Mouse (Mus musculus) kidney, postnatal 14 days (tissue): ENCODE results near the gene Ubxn7.
"Not testable (repeated sequence)": the region's sequence is repeated elsewhere in the genome, so short reads cannot be mapped to it uniquely, and the experiment has no call there.

ENCODE experiments used
- DNase-seq: peaks from one replicate; pipeline ENCODE4 v3.0.0; 2022; ENCODE audit warnings: mixed read lengths

The Ubxn7 gene

GRCm38 (mm10) chr16:32332040-32332555, at the start of gene Ubxn7:
TSS of gene Ubxn7 (plus strand) at chr16:32332257.
- DNase-seq: peak; percentile 98

- DNase-seq: no peak
Measured at GRCm38 (mm10) chr16:32282608-32283007, 49.4 kb upstream of the Ubxn7 start.

GRCm38 (mm10) chr16:32291821-32292220, 40.2 kb upstream of the Ubxn7 start:
- no peak for DNase-seq

GRCm38 (mm10) chr16:32299617-32300016, 32.4 kb upstream of the Ubxn7 start:
- DNase-seq: not testable (repeated sequence)

- DNase-seq: no peak
Measured at GRCm38 (mm10) chr16:32303046-32303445, 29.0 kb upstream of the Ubxn7 start.

- no peak for DNase-seq
Measured at GRCm38 (mm10) chr16:32303886-32304285, 28.2 kb upstream of the Ubxn7 start.

- DNase-seq: no peak
Measured at GRCm38 (mm10) chr16:32311970-32312369, 20.1 kb upstream of the Ubxn7 start.

GRCm38 (mm10) chr16:32312386-32312785, 19.7 kb upstream of the Ubxn7 start:
- peak; percentile 37 for DNase-seq

- peak; percentile 20 for DNase-seq
Measured at GRCm38 (mm10) chr16:32312859-32313258, 19.2 kb upstream of the Ubxn7 start.

- no peak for DNase-seq
Measured at GRCm38 (mm10) chr16:32316601-32317000, 15.5 kb upstream of the Ubxn7 start.

- DNase-seq: no peak
Measured at GRCm38 (mm10) chr16:32323953-32324352, 8.1 kb upstream of the Ubxn7 start.

GRCm38 (mm10) chr16:32330876-32331670, 984 bp upstream of the Ubxn7 start:
- no peak for DNase-seq

- peak; percentile 61 for DNase-seq
Measured at GRCm38 (mm10) chr16:32332556-32333511, 777 bp downstream of the Ubxn7 start.

GRCm38 (mm10) chr16:32335146-32335545, 3.1 kb downstream of the Ubxn7 start:
- no peak for DNase-seq

GRCm38 (mm10) chr16:32336026-32336780, 4.1 kb downstream of the Ubxn7 start:
- DNase-seq: no peak

- DNase-seq: no peak
Measured at GRCm38 (mm10) chr16:32337001-32337400, 4.9 kb downstream of the Ubxn7 start.

- no peak for DNase-seq
Measured at GRCm38 (mm10) chr16:32340451-32340850, 8.4 kb downstream of the Ubxn7 start.

GRCm38 (mm10) chr16:32345521-32345920, 13.5 kb downstream of the Ubxn7 start:
- no peak for DNase-seq

GRCm38 (mm10) chr16:32350776-32351175, 18.7 kb downstream of the Ubxn7 start:
- DNase-seq: no peak

- no peak for DNase-seq
Measured at GRCm38 (mm10) chr16:32363530-32363929, 31.5 kb downstream of the Ubxn7 start.

GRCm38 (mm10) chr16:32371351-32371750, 39.3 kb downstream of the Ubxn7 start:
- peak; percentile 49 for DNase-seq

GRCm38 (mm10) chr16:32379575-32379974, 47.5 kb downstream of the Ubxn7 start:
- DNase-seq: no peak

- DNase-seq: no peak
Measured at GRCm38 (mm10) chr16:32382901-32383300, 50.8 kb downstream of the Ubxn7 start.
